Mouse (Mus musculus) midbrain, embryonic 16.5 days (tissue): ENCODE measurements around the gene Yipf2. TPM values are rescaled to one million over a fixed set of nuclear protein-coding genes. Genes with fewer than 3 reads are reported as not detected.
A peak's percentile ranks its signal among the peaks of the same experiment; 100 is the strongest.
"Not testable (repeated sequence)": the region's sequence is repeated elsewhere in the genome, so short reads cannot be mapped to it uniquely, and the experiment has no call there.

Source experiments
- ATAC-seq: fragments of 200-750 bp; cut with Nextera tagmentation; 2 replicates; pipeline ENCODE4 v1.8.0; 2017; ENCODE audit warnings: moderate TSS enrichment
- H3K27ac ChIP-seq: fragments of 300-500 bp; sonication (generic); 2 replicates; pipeline ENCODE4 v1.5.1; 2014; ENCODE audit warnings: mild to moderate bottlenecking, low read length, mixed read lengths
- H3K27me3 ChIP-seq: fragments of 300-500 bp; sonication (generic); 2 replicates; pipeline ENCODE4 v1.6.1; 2014; ENCODE audit warnings: low read depth, low read length, mixed read lengths; ENCODE audit not compliant: control insufficient read depth, insufficient read depth
- H3K36me3 ChIP-seq: fragments of 300-500 bp; sonication (generic); 2 replicates; pipeline ENCODE4 v1.6.1; 2014; ENCODE audit warnings: mild to moderate bottlenecking, low read length, moderate library complexity, mixed read lengths; ENCODE audit not compliant: control insufficient read depth, insufficient read depth
- H3K4me1 ChIP-seq: fragments of 300-500 bp; sonication (generic); 2 replicates; pipeline ENCODE4 v1.6.1; 2014; ENCODE audit warnings: mild to moderate bottlenecking, low read length, mixed read lengths; ENCODE audit not compliant: control insufficient read depth, insufficient read depth
- H3K4me2 ChIP-seq: fragments of 300-500 bp; sonication (generic); 2 replicates; pipeline ENCODE4 v1.6.1; 2014; ENCODE audit warnings: mild to moderate bottlenecking, low read length, mixed read lengths
- H3K4me3 ChIP-seq: fragments of 300-500 bp; sonication (generic); 2 replicates; pipeline ENCODE4 v1.5.1; 2014; ENCODE audit warnings: low read depth, mild to moderate bottlenecking, low read length, moderate library complexity, mixed read lengths
- H3K9ac ChIP-seq: fragments of 300-500 bp; sonication (generic); 2 replicates; pipeline ENCODE4 v1.6.1; 2014; ENCODE audit warnings: low read depth, low read length, mixed read lengths
- H3K9me3 ChIP-seq: fragments of 300-500 bp; sonication (generic); replicated peaks from 2 replicates; pipeline ENCODE4 v1.6.1; 2014; ENCODE audit warnings: mild to moderate bottlenecking, low read length, mixed read lengths; ENCODE audit not compliant: control insufficient read depth, poor library complexity, severe bottlenecking
- WGBS: fragments of 180-500 bp; shearing (Covaris S2); extraction: QIAGEN DNeasy Blood & Tissue Kit; methylation state at CpG from one replicate; pipeline ENCODE4 v1.1.7; 2014; 5-methylcytosine and 5-hydroxymethylcytosine counted together
- microRNA counts: library from miRNA; unstranded; fragments of <30 nt; microRNA quantifications from one replicate; lab custom pipeline; 2016
- microRNA-seq: library from miRNA; unstranded; fragments of <30 nt; microRNA quantifications from one replicate; pipeline ENCODE4, GENCODE M21; 2017
- polyA plus RNA-seq: library from polyadenylated mRNA; unstranded; fragments of >200 nt; fragmentation: Nextera tagmentation; extraction: Ambion mirVana; gene quantifications from 2 replicates; pipeline ENCODE4 v1.2.1, GENCODE M21; 2015

The Yipf2 gene
- polyA plus RNA-seq, 1 experiment from 2014 or later, result 26.9 TPM

- not testable (repeated sequence) for H3K27me3 ChIP-seq, H3K27ac ChIP-seq, H3K4me1 ChIP-seq, H3K9me3 ChIP-seq, H3K4me2 ChIP-seq, H3K9ac ChIP-seq, H3K4me3 ChIP-seq, H3K36me3 ChIP-seq, ATAC-seq
- WGBS, result 97% methylated on average over 2 of the region's 2 CpGs
These were observed 50.6 kb downstream of the Yipf2 start for GRCm38 (mm10) chr9:21542001-21542400.

- H3K9me3 ChIP-seq, result no peaks in the 10 kb centered on the region
- no peaks in the 10 kb centered on the region for H3K36me3 ChIP-seq
- no peaks in the 10 kb centered on the region for H3K4me1 ChIP-seq
- H3K27me3 ChIP-seq, result no peaks in the 10 kb centered on the region
- H3K4me2 ChIP-seq, result no peak overlapping the region
- no peak overlapping the region for H3K27ac ChIP-seq
- no peak for ATAC-seq
- no peak overlapping the region for H3K4me3 ChIP-seq
- no peak overlapping the region for H3K9ac ChIP-seq
- 81% methylated on average over 7 of the region's 7 CpGs for WGBS
These were observed 52.5 kb downstream of the Yipf2 start for GRCm38 (mm10) chr9:21539981-21540753.

MicroRNAs encoded within 50 kb of the gene (microRNA counts, 519-probe panel; counts per million panel counts)
- microRNA mmu-miR-1946b (lab: Ali Mortazavi, UCI), result 386 counts per million, percentile 18 among the panel's probes with 10 or more counts

Small RNAs within 50 kb of the gene (microRNA-seq; reads per million reads assigned to microRNA genes)
- not detected for gene Mir1946b

Other genes with a start within 250 kb of the Yipf2 start
- gene Ilf3, start 225.0 kb downstream of the Yipf2 start, polyA plus RNA-seq, result 228 and 245 TPM in 2 replicates
- gene Qtrt1, start 181.0 kb downstream of the Yipf2 start, polyA plus RNA-seq, result 51.9 and 54.0 TPM in 2 replicates
- gene Dnm2, start 167.9 kb downstream of the Yipf2 start, polyA plus RNA-seq, result 63.2 and 64.5 TPM in 2 replicates
- gene Tmed1, start 82.6 kb downstream of the Yipf2 start, polyA plus RNA-seq, result 54.5 and 55.2 TPM in 2 replicates
- 1.8 TPM in 2 replicates for gene AB124611, start 66.7 kb downstream of the Yipf2 start, polyA plus RNA-seq
- 22.5 and 27.4 TPM in 2 replicates for gene Carm1, start 45.9 kb downstream of the Yipf2 start, polyA plus RNA-seq
- gene Timm29, start 106 bp downstream of the Yipf2 start, polyA plus RNA-seq, result 58.6 and 59.0 TPM in 2 replicates
- 129 and 137 TPM in 2 replicates for gene Smarca4, start 23.3 kb upstream of the Yipf2 start, polyA plus RNA-seq
- gene Ldlr, start 130.7 kb upstream of the Yipf2 start, polyA plus RNA-seq, result 16.0 and 17.2 TPM in 2 replicates
- gene Spc24, start 167.5 kb upstream of the Yipf2 start, polyA plus RNA-seq, result 10.4 and 11.8 TPM in 2 replicates
- gene Kank2, start 205.9 kb upstream of the Yipf2 start, polyA plus RNA-seq, result 3.1 and 3.5 TPM in 2 replicates
- gene Angptl8, start 242.7 kb upstream of the Yipf2 start, polyA plus RNA-seq, result 0.87 TPM in 1 of 2 replicates, not detected in the other